Mouse (Mus musculus) right cerebral cortex, adult 2 months (tissue): ENCODE results near the gene Pax9.

Source experiments
- DNase-seq, 2 experiments: peaks; one replicate each; pipeline ENCODE4 v3.0.0; 2021 to 2022; ENCODE audit warnings: low spot score in 2 of 2

Pax9 gene

DNA sequence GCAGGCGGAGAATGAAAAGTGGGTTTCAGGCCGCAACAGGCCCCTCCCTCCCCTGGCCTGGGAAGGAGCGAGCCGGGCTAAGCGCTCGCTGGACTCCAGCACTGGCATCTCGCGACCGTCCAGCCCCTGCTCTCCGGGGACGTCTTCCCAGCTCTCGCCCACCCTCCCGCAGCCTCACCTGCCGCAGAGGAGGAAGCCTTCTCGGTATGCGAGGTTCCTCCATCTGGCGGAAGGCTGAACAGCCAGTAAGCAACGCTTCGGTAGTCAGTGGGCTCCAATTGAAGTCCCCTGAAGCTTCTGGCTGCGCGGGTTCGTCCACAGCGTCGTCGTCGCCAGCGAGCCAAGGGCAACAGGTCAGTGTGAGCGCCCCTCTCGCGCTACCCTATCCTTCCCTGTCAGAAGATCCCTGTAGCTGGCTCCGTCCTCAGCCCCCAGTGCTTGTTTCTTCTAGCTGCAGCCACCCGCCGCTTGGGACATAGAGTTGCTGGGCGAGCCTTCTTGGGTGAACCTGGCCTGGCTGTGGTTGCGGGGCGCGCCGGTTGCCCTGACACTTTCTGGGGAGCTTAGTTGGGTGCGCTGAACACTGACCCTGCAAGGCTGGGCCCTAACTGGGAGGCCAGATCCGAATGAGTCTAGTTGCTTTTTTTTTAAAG is at the start of gene Pax9:
Pax9 (plus strand) TSS at position 341 of the 653 bp plus-strand sequence.
- no peak for DNase-seq

DNA sequence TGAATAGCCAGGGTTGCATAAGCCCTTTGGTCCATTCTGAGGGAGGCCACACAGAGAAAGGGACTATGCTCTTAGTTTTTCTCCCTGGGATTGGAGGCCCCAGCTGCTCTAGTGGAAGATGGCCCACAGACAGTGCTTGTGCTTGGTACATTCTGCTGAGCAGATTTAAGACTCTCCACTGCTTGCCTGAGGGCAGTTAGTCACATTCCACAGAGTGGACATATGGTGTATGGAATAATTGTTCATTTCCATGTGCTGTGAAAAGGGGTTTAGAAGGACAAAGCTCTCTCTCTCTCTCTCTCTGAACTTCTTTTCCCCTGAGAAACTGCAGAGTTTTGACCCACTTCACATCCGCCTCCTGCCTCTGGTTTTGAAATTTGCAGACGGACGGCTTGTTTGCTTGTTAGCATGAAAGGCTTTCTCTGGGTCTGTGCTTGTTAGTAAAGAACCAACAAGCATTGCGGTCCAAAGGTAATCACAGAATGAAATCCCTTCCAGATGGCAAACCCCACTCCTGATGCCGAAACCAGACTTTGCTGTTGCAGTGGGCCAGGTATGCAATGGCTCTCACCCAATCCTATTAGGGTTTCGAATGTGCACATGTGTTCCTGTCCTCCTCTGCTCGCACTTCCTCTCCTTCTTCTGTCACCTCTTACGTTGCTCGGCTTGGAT is 22.0 kb upstream of the Pax9 start:
- DNase-seq, result no peak

DNA sequence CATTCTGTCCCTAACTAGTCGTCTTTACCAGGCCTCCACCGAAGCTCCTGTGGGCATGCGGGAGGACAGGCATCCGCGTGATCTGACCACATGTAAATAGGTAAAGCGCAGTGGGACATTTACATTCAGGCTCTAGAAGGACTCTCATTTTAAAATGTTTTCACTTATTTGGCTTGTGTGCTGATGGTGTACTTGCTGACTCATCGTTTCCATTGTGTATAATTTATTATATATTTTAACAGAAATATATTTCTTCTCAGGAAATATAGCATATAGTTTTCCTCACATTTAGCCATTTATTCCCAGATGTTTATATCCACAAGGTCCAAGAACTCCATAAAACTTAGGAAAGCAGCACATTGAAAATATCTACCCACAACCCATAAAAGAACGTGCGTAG is 20.8 kb upstream of the Pax9 start:
- no peak for DNase-seq

DNA sequence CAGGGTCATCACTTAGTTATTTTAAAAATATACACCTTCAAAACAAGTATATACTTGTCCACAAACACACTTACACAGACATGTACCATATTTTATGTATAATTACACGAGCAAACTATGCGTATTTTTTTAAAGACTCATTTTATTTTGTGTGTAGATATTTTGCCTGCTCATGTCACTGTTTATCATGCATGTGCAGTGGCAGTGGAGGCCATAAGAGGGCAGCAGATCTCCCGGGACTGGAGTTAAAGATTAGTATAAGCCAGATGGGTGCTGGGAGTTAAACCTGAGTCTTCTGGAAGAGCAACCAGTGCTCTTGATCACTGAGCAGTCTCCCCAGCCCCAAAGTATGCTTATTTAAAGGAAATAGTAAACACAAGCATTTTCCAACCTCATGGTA is 16.8 kb upstream of the Pax9 start:
- no peak for DNase-seq

DNA sequence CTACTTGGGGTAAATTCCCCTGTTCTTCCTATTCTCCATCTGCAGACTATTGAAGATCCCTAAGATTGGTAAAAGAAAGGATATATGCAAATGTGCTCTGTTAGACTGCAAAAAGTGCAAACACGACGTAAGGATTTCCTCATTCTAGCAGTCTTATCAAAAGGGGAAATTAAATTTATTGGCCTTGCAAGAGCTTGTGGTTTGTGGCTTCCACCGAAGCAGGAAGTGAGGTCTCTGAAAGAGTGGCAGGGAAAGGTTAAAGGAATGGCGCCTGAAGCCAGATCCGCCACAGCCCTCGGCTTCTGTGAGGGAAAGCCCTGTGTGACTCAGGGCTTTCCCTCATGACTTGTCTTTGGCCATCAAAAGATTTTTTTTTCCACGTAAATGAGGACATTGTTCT is 13.9 kb upstream of the Pax9 start:
- no peak for DNase-seq

DNA sequence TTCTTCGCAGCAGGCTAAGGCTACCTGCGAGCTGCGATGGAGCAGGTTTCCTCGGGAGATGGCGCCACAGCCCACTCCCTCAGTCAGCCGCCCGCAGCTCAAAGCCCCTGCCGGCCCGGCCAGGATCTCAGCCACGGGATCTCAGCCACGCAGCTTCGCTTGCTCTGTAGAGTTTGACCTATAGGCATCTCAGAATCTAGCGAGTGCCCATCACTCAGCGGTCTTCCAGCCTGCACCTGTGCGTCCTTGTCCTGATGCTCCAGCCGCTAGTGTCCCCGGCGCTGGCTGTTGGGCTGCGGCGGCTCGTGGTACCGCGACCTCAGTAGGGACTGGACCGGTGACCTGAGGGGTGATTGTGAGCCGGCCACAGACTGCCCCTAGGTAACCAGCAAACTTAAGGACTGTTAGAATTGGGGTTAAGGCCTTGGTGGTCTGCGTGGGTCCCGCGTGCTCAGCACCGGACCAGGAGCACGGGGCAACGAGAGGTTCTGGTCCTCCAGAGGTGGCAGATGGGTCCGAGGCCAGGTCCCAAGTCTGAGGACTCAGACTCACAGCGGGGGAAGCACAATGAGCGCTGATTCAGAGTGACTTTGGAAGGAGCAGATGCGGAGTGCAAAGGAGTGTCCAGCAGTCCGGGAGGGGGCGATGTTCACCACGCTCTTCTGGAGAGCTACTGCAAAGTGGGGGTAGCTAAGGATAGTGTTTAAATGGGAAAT is 10.3 kb upstream of the Pax9 start:
- no peak for DNase-seq

DNA sequence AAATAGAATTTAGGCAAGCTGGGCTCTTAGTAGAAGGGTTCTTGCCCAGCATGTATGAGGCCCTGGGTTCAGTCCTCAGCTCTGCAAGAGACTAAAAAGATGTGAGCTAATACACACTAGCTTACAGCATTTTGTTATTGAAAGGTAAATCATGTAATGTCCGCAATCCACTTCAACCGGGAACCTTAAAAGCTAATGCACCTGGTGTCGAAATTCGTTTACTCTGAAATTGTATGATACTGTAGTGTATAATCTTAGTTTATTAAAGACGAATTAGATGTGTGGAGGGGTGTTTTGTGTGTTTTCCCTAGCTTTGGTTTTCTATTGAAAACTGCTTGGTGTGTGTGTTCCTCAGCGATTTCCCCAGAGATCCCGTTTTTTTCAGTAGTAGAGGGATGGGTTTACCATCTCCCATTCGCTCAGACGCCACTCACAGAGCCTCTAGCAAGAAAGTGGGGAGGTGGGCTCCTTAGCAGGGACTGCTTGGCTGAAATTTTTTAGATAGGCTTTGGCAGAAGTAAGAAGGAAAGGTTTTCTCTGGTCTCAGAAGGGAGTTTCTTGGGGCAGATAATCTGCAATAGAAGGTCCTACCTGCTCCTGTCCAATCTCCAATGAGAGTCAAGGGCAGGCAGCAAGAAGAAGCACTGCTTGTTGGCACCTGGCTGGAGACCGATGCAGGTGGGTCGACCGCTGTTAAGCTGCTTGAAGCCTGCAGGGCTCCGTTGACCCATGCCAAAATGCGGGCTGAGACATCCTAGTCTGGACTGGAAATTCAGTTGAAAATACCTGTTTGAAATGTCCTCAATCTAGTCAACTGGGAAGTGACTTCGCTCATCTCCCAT is 3.7 kb upstream of the Pax9 start:
- no peak for DNase-seq

DNA sequence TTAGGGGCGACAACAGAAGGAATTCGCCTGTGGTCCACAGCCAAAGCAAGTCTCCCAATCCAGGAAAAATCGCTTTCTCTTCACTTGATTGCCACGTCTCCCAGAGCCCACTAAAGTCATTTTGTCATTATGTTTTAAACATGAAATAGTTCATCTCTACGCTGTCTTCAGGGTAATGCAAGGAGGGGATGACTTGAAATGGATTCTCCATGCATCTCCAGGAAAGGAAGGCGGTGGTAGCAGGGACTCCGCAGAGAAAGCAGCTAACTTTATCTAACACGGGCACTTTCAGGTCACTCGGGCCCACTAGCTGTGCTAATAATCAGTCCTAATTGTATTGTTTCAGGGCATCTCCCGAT is 3.1 kb upstream of the Pax9 start:
- DNase-seq, result no peak

DNA sequence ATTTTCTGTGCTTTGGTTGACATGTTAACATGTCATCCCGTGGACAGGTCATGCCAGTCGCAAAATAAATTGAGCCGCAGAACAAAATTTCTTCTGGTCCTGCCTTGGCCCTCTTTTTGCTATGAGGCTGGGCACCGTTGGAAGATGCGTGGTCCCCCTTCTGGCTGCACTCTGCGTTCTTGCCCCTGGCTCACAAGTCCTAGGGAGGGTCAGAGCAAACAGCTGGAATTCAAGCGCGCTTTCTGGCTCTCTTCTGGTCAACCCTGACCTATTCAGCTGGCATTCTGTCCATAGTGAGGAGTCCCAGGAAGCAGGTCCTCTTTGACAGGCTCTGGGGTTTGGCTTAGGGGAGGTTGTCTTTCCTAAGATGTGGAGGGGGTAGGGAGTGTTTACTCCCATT is 2.6 kb upstream of the Pax9 start:
- DNase-seq, result no peak

DNA sequence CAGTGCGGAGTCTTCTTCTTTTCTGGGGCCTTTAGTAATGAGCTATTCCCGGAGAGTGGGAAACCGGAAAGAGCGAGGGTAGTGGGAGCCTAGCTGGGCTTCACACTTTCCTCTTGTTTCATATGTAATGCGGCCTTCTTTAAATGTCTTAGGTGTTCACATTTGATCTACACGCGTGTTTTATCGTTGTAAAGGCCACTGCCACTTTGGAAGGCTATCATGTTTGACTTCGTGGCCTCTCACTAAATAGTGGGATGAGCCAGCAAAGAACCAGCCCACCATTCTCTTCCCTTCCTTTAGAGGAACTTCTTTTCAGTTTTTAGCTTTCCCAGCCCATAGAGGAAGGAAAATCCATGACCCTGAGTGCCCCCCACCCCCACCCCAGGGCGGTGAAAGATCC is 2.2 kb upstream of the Pax9 start:
- DNase-seq, result no peak

DNA sequence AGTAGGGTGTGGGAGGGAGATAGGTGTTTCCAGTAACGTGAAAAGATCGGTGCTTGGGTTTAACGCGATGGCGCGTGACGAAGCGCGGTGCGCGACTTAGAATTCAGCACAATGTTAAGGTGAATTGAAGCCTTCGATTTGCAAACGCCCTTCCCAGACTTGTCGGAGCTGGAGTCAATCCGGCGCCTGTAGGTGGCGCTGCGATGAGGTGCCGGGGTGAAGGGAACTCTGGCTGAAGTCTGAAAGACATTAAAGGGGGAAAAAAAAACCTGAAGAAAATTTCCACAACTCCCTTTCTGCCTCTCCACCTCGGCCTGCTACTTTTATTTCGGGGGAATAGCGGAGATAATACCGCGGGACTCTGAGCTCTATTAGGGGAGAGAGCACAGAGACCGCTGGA is 1.8 kb upstream of the Pax9 start:
- no peak for DNase-seq

DNA sequence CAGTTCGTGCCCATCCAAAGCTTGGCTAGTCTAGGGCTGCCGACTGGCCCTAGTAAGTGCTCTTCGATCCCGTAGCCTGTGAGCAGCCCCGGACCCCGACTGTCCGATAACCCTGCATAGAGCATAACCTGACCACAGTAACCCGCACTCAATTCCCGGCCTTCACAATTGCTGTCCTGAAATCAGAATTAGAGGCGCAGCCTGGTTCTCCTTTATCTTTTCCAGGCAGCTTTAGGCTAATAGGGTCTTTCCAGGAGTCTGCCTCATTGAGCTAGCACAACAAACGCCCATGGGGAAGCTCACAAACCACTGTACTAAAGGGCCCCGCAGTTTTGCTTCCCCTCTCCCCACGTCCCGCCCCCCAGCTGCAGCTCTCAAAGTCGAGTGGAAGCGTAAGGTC is 1.2 kb upstream of the Pax9 start:
- DNase-seq, result no peak

DNA sequence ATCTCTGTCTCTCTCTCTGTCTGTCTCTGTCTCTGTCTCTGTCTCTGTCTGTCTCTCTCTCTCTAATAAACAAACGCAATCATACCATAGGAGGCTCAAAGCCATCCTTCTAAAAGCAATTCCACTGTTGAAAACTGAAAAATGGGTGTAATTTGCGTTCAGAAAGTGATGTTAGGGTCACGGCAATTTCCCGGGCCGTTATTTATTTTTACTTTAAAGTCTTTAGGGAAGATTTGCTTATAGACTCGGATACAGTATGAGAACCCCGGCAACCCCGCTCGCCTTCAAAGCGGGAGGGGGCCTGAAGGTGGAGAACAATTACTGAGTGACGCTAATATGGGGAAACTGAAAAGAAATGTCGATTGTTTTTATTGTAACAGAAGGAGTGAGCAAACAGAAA is 566 bp upstream of the Pax9 start:
- DNase-seq, result no peak

DNA sequence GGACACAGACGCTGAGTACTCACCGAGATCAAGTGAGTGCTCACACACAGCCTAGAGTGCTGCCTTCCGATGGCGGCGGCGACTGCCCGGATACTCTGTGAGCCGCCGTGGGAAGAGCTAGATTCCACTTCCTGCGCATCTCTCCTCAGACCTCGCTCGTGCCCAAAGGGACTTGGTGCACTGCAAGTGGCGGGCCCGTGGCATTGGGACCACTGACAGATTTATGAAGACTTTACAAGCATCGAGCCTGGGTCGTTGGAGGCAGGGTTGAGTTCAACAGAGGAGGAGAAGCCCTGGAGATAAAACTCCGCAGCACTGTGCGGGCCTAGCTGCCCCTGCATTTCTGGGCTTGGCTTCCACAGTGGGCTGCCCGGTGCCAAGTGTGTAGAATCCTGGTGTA is 969 bp downstream of the Pax9 start:
- no peak for DNase-seq

DNA sequence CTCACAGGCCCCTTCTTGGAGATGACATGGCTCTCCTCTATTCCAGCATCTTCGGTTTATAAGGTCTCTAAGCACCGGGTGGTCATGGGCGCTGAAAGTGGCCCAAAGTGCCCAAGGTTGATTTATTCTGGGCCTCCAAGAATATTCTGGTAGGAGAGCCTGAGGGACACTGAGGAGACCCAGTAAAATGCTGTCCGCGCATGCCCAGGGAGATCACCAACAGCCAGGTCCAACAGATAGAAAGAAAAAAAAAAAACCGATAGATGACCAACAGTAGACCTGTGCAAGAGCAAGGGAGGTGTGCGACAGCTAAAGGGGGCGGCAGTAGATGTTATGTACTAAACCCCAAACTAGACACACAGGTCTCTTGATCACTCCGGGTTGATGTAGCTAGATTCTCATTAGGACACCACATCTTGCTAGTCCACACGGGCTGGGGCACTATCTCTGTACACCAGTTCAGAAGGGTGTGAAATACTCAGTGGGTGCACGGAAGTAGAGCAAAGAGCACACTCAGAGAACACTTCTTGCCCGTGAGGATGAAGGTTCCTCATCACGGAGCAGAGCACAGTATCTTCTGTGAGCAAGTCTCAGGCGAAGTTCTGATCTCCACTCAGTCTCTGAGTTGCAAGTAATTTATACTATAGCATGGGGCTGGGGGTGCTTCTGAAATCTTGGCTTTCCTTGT is 2.0 kb downstream of the Pax9 start:
- no peak for DNase-seq

DNA sequence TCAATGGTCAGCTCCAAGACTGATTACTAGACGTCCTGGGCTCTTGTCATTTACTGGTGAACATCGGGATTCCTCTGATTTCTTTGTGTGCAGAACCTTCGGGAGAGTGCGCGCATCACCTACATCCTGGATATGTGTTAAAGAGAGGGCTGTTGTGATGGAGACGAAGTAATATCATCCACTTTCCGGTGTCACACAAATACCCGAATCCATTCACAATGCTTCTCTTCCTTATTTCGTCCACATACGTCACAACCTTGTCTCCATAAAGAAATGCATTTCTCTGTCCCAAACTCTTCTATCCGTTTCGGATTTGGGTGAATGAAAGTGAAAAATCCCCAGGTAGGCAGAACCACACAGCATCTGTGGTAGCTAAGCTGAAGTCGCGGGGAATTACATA is 2.8 kb downstream of the Pax9 start:
- DNase-seq, result no peak

DNA sequence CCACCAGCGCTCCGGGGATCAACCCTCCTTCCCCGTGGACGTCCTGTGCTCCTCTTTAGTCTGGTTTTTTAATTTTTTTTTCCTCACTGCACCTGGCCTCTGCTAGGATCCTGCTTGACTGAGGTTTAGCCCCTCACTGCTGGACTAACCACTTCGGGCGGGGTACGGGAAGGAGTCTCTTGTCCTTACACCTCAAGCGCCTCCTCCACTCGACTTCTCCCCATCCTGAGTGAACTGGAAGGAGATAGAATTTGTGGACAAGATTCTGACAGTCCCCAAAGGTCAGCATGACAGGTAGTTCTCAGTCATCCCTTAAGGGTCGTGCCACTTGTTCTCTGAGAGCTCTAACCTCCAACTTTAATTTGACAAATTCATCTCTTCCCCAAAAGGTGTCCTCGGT is 3.4 kb downstream of the Pax9 start:
- no peak for DNase-seq

DNA sequence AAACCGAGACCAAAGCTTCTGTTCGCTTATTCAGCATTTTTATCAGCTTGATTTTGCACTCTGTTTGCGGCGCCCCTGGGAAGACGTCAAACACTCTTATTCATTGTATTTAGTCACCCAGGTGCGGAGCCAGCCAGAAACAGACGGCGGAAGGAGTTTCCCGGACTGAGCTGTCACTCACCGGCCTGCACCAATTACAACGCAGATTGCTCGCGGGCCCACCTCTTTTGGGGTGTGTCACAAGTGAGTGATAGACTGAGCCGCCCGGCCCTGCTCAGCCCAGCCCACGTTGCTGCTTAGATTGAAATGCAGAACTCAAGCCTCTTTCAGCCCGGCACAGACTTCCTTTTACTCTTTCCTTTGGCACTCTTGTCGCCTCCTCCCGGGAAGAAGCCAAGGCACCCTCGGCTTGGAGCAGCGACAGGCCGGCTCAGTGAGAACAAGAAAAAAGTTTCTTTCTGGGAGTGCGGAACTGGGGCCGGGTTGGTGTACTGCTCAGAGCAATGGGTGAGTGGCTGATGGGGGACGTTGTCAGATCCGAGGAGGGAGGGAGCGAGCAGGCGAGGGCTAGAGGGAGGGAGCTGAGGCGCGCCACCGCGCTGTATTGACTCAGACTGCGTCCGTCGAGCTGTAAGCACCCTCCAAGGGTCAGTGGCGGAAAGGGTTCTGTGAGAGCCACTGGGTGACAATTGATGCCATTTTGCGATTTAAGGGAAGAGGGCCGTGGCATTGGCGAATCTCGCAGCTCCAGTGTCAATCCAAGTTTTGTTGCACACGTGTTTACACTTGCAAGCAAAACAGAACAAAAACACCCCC is 4.0 kb downstream of the Pax9 start:
- peak in 1 of 2 experiments; percentile 31 for DNase-seq

DNA sequence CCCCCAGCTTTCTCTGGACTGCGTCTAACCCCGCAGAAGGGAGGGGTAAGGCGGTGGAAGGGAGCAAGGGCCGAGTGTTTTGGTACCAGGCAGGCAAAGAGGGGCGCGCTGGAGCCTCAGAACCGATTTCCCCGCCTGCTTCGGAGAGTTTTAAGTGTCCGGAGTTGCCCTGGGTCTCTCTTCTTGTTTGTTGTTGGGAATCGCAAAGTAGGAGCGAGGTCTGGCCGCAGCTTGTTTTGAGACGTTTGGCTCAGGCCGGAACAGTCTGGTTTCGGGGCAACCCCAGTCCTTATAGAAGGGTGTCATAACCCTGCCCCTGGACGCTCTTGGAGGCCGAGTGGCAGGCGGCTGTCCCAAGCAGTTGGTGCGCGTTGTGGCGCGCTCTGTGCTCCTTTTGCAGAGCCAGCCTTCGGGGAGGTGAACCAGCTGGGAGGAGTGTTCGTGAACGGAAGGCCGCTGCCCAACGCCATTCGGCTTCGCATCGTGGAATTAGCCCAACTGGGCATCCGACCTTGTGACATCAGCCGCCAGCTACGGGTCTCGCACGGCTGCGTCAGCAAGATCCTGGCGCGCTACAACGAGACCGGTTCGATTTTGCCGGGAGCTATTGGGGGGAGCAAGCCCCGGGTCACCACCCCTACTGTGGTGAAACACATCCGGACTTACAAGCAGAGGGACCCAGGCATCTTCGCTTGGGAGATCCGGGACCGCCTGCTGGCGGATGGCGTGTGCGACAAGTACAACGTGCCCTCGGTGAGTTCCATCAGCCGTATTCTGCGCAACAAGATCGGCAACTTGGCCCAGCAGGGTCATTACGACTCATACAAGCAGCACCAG is 4.8 kb downstream of the Pax9 start:
- DNase-seq, result no peak
